Mouse (Mus musculus) WW6 (cell line): ENCODE measurements around the gene 1700061G19Rik.

Experiments used
- DNase-seq: peaks from one replicate; pipeline ENCODE4 v3.0.0-alpha.2; 2013; ENCODE audit warnings: low read depth, low spot score

The 1700061G19Rik gene

DNA sequence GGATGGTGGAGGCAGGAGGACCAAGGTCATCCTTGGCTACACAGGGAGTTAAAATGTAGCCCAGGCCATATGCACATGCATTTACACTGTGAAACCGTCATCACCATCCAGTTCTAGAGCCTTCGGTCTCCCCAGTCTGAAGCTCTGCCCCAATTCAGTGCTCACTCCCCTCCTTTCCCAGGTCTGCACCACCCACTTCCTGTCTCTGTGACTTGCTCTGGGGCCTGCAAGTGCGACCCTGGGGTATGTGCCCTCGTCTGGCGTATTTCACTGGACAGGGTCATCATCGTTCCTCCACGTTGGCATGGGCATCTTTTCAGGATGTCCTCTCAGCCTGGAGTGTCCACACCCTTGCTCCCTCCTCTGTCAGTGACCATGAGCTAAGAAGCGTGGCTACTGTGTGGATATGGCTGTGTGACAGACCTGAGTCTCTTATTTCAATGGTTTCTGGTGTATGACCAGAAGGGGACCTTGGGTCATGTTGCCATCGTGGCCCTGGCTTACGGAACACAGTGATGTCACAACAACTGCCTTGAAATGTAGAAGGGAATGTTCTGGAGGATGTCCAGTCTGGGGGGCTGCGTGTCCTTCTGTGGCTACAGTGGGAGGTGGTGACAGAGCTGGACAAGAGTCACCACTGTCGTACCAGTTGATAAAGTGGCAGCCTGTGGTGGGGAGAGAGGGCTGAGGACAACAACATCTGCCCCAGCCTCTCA is at the start of gene 1700061G19Rik:
1700061G19Rik (plus strand) TSS at position 542 of the 716 bp plus-strand sequence.
- no peak for DNase-seq

- no peak for DNase-seq
Measured at GRCm38 (mm10) chr17:56826718-56827117, 48.6 kb upstream of the 1700061G19Rik start.

- no peak for DNase-seq
Measured at GRCm38 (mm10) chr17:56829171-56829570, 46.1 kb upstream of the 1700061G19Rik start.

- no peak for DNase-seq
Measured at GRCm38 (mm10) chr17:56829795-56830194, 45.5 kb upstream of the 1700061G19Rik start.

DNA sequence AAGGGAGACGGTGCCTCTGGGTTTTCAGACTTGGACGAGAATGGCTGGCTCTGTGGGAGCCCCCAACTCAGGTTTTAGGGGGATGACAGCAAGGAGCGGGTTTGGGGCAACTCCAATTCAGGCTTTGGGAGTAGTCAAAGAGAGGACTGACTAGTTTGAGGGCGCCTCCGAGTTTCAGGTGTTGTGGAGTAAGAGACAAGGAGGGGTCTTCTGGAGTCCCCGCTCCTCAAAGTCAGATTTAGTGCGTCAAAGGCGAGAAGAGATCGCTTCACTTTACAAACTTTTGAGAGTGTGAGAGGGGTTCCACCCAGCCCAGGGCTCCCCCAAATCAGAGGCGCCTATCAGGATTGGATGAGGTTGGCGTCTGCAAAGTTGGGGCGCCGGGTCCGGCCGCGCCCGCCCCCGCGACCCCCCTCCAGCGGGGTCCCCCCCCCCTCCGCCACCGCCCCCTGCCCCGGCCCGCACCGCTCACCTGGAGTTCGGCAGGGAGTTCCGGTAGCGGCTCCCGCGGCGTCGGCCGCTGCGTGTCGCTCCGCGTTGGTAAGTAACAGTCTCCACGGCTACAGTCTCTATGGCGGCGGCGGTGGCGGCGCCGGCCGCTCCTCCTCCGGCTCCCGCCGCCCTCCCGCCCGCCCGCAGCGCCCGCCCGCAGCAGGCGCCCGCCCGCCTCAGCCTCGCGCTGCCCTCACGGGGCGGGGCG is 44.7 kb upstream of the 1700061G19Rik start, which contains the start of gene Rfx2:
Rfx2 (minus strand) TSS at position 603 of the 700 bp plus-strand sequence.
- no peak for DNase-seq

GRCm38 (mm10) chr17:56831111-56831816 is 44.0 kb upstream of the 1700061G19Rik start:
- peak; percentile 90 for DNase-seq

DNA sequence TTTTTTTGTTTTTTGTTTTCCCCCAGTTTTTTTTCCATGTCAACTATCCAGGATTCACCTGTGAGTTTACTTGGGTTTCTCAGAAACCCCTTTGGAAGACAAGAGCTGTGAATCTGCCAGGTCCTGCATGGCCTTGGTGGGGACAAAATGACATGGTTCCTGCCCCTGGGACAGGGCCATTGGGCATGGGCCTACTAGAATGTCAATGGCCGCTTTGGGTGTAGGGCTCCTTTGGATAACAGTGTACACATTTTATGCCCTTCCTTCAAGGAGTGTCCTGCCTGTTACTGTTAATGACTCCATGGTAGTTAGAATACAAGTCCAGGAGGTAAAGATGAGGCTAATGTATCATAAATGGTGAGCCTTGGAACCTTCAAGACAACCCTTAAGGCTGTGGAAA is 42.4 kb upstream of the 1700061G19Rik start:
- no peak for DNase-seq

- DNase-seq, result peak; percentile 53
Measured at GRCm38 (mm10) chr17:56833381-56833780, 41.9 kb upstream of the 1700061G19Rik start.

DNA sequence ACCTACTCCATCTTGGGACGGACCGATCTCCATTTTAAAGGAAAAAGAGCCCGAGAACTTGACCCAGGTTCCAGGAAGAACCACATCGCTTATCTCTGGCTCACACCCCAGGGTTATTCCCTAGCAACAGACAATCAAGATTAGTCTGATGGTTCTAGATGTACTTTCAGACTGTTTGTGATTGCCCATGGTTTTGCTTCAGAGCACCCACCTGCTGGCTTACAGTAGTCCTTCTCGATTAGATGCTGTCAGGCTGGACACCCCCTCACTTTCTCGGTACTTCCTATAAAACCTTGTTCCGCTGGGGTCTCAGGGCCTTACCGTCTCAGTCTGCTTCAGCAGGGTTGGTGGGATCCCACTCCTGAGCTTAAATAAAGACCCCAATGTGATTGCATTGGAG is 38.9 kb upstream of the 1700061G19Rik start:
- DNase-seq, result no peak

- DNase-seq, result no peak
Measured at GRCm38 (mm10) chr17:56840524-56840923, 34.8 kb upstream of the 1700061G19Rik start.

GRCm38 (mm10) chr17:56842173-56842572 is 33.1 kb upstream of the 1700061G19Rik start:
- DNase-seq, result no peak

- DNase-seq, result no peak
Measured at GRCm38 (mm10) chr17:56843678-56844077, 31.6 kb upstream of the 1700061G19Rik start.

GRCm38 (mm10) chr17:56848785-56849184 is 26.5 kb upstream of the 1700061G19Rik start:
- no peak for DNase-seq

- no peak for DNase-seq
Measured at GRCm38 (mm10) chr17:56849710-56850109, 25.6 kb upstream of the 1700061G19Rik start.

- DNase-seq, result no peak
Measured at GRCm38 (mm10) chr17:56851167-56851566, 24.1 kb upstream of the 1700061G19Rik start.

DNA sequence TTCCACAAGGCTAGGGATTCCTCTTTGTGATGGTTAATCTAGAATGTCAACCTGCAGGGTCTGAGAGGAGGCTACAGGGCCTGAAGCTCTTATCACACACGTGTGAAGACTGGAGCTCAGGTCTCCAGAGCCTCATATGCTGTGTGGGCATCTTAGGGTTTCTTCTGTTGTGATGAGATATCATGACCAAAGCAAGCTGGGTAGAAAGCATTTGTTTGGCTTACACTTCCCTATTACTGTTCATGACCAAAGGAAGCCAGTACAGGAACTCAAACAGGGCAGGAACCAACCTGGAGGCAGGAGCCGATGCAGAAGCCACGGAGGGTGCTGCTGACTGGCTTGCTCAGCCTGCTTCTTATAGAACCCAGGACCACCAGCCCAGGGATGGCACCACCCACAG is 19.9 kb upstream of the 1700061G19Rik start:
- no peak for DNase-seq

DNA sequence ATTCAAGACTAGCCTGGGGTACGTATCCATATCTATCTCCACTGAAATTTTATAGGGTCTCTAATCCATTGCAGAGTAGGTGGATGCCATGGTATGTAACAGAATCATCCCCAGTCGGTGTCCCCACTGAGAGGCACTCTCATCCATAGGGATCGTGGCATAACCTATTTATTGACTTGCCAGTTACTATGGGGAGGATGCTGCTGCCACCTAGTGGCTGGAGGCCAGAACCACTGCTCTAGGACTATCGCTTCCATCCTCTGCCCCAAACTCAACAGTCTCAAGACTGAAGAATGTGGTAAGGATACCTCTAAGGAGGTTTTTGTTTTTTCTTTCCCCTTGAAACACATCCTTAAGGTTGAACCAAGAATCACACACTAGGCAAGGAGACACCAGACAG is 17.1 kb upstream of the 1700061G19Rik start:
- DNase-seq, result no peak

DNA sequence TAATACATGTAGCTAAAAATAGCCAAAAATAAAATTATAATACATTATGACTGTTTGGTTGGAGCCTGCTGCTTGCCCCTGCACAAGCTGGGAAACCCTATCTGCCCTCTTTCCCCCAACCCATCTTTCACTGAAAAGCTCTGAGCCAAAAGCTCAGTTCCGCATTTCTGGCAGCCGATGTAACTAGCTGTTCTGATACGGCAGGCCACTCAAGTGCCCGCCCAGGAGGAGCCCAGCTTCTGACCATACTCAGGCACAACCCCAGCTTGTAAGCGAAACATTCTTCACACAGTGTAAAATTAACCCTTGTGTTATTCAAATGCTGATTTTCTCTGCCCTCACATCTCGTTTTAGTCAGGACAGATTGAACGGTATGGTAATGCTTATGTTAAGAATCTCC is 16.4 kb upstream of the 1700061G19Rik start:
- DNase-seq, result no peak

- DNase-seq, result peak; percentile 64
Measured at GRCm38 (mm10) chr17:56861197-56861596, 14.1 kb upstream of the 1700061G19Rik start.

GRCm38 (mm10) chr17:56866071-56866470 is 9.2 kb upstream of the 1700061G19Rik start:
- DNase-seq, result no peak

GRCm38 (mm10) chr17:56869481-56869977 is 5.7 kb upstream of the 1700061G19Rik start:
- DNase-seq, result no peak

GRCm38 (mm10) chr17:56870287-56870953 is 4.9 kb upstream of the 1700061G19Rik start:
- no peak for DNase-seq
